ENCODE assay signal across 8 mouse cellular contexts in genomic region chr9:123523676-123524075, GRCm38 (mm10). TPM values are rescaled to one million over a fixed set of nuclear protein-coding genes. Genes with fewer than 3 reads are reported as not detected.
DNase-seq lines count a peak whose midpoint lies in the region; ATAC-seq and TF ChIP-seq lines count a peak whose summit lies in the region.

No protein-coding gene starts in this region.

- H3K27ac ChIP-seq in stomach, postnatal 0 days (replicated peaks), result no peak overlapping the region

- 32% methylated on average over 3 of the region's 3 CpGs for whole genome bisulfite sequencing in stomach, postnatal 0 days

- DNase-seq in cerebellum, adult 18-20 months, result peak; percentile 16 to 39
- no peak for DNase-seq in cerebellum, adult 9-10 months
- peak; percentile 34 to 58 for DNase-seq in layer of hippocampus, postnatal 10 days (ENCODE audit: low spot score in 2 of 2)
- no peak for DNase-seq in layer of hippocampus, adult 11-12 months (ENCODE audit: low spot score)
- DNase-seq in NIH3T3 (ENCODE audit: low read depth), result peak; percentile 52
- DNase-seq in induced T-regulatory cell, adult 2 months (ENCODE audit: low read depth), result peak; percentile 83
- peak; percentile 52 for DNase-seq in stomach, postnatal 0 days (ENCODE audit: low spot score)
- DNase-seq in frontal cortex, postnatal 25 days (ENCODE audit: low spot score in 2 of 2), result no peak

- no peak overlapping the region for H3K9ac ChIP-seq in stomach, postnatal 0 days (ENCODE audit: low read length)

- no peaks in the 10 kb centered on the region for H3K9me3 ChIP-seq in stomach, postnatal 0 days (ENCODE audit: control insufficient read depth, low read length)

- TF ChIP-seq EP300 in stomach, postnatal 0 days (optimal IDR thresholded peaks at IDR 0.05), result no peak

- H3K27me3 ChIP-seq in stomach, postnatal 0 days (ENCODE audit: control insufficient read depth, insufficient read depth, low read length), result no peaks in the 10 kb centered on the region

- peak; percentile 78 for TF ChIP-seq CTCF in stomach, postnatal 0 days (IDR thresholded peaks at IDR 0.05; ENCODE audit: low read depth)

- H3K4me1 ChIP-seq in stomach, postnatal 0 days (replicated peaks; ENCODE audit: control insufficient read depth, insufficient read depth), result no peaks in the 10 kb centered on the region

- H3K4me3 ChIP-seq in stomach, postnatal 0 days (ENCODE audit: low read depth, low read length), result no peak overlapping the region

- peaks cover 14% of the 10 kb centered on the region for H3K36me3 ChIP-seq in stomach, postnatal 0 days (ENCODE audit: control insufficient read depth, insufficient read depth, low read length)

- no peak for ATAC-seq in stomach, postnatal 0 days (ENCODE audit: low FRiP score, low TSS enrichment)

- H3K4me2 ChIP-seq in stomach, postnatal 0 days (replicated peaks; ENCODE audit: low read depth), result no peak overlapping the region

RNA-seq across cellular contexts. Expression of gene Sacm1l, which starts 5.9 kb away (rescaled TPM):
- total RNA-seq in layer of hippocampus, postnatal 10 days (2021), result 10 to 100 TPM; 41.1 to 44.5 TPM
- 33.6 TPM in 2 replicates for polyA plus RNA-seq in stomach, postnatal 0 days (2015; fragmentation: Nextera tagmentation; extraction: Ambion mirVana)

RNA-seq across cellular contexts. Expression of gene Limd1, which starts 45.2 kb away (rescaled TPM):
- 10 to 100 TPM in 1 of 2 experiments, 1 to 10 TPM in 1; 9.6 to 13.5 TPM for total RNA-seq in layer of hippocampus, postnatal 10 days (2021)
- 22.2 and 23.2 TPM in 2 replicates for polyA plus RNA-seq in stomach, postnatal 0 days (2015; fragmentation: Nextera tagmentation; extraction: Ambion mirVana)

Comparison
In these comparisons a context has a peak if more than half of its experiments do, and no peak if none do; other contexts are left out.
1. DNase-seq: peak in cerebellum, adult 18-20 months (2 of 2), layer of hippocampus, postnatal 10 days (2 of 2), NIH3T3 (single experiment), induced T-regulatory cell, adult 2 months (single experiment) and stomach, postnatal 0 days (single experiment); none in cerebellum, adult 9-10 months (single experiment), layer of hippocampus, adult 11-12 months (single experiment) and frontal cortex, postnatal 25 days (0 of 2).